8 mouse cellular contexts compared by ENCODE assay signal in genomic region chr2:63184551-63185430, GRCm38 (mm10). TPM values are rescaled to one million over a fixed set of nuclear protein-coding genes. Genes with fewer than 3 reads are reported as not detected.
DNase-seq lines count a peak whose midpoint lies in the region; ATAC-seq and TF ChIP-seq lines count a peak whose summit lies in the region.

No protein-coding gene starts in this region.

- no peak overlapping the region for H3K27ac ChIP-seq in lung, embryonic 15.5 days
- H3K27ac ChIP-seq in layer of hippocampus, adult 2 months: peak overlapping the region; percentile 69
- peak overlapping the region; percentile 89 for H3K27ac ChIP-seq in midbrain, embryonic 14.5 days (replicated peaks; ENCODE audit: low read depth, low read length)

- peak overlapping the region; percentile 60 for H3K4me2 ChIP-seq in lung, embryonic 15.5 days
- peak overlapping the region; percentile 61 for H3K4me2 ChIP-seq in midbrain, embryonic 14.5 days (ENCODE audit: low read length)

- WGBS in lung, embryonic 15.5 days: 2% methylated on average over 14 of the region's 15 CpGs
- 1% methylated on average over 15 of the region's 15 CpGs for WGBS in midbrain, embryonic 14.5 days

- ATAC-seq in lung, embryonic 15.5 days (ENCODE audit: borderline replicate concordance, extremely low read depth, low FRiP score, low TSS enrichment): peak; percentile 35; the same call in 1 of the 2 replicates
- ATAC-seq in frontal cortex, adult (ENCODE audit: low TSS enrichment): peak; percentile 56; the same call in 1 of the 2 replicates
- ATAC-seq in midbrain, embryonic 14.5 days (ENCODE audit: low FRiP score, low TSS enrichment): peak; percentile 90
- ATAC-seq in CD4-positive, CD25-positive, alpha-beta regulatory T cell, adult 4 months: no peak

- H3K9ac ChIP-seq in lung, embryonic 15.5 days: no peak overlapping the region
- peak overlapping the region; percentile 64 for H3K9ac ChIP-seq in midbrain, embryonic 14.5 days (replicated peaks; ENCODE audit: low read length)

- H3K4me3 ChIP-seq in lung, embryonic 15.5 days: peak overlapping the region; percentile 27
- H3K4me3 ChIP-seq in layer of hippocampus, adult 2 months: peak overlapping the region; percentile 77
- H3K4me3 ChIP-seq in midbrain, embryonic 14.5 days (replicated peaks; ENCODE audit: low read depth, low read length): peak overlapping the region; percentile 63

- H3K36me3 ChIP-seq in lung, embryonic 15.5 days: no peaks in the 10 kb centered on the region
- no peaks in the 10 kb centered on the region for H3K36me3 ChIP-seq in midbrain, embryonic 14.5 days (ENCODE audit: control insufficient read depth, insufficient read depth, low read length)

- TF ChIP-seq CTCF in layer of hippocampus, adult 2 months (conservative IDR thresholded peaks at IDR 0.05): no peak

- H3K4me1 ChIP-seq in lung, embryonic 15.5 days: no peaks in the 10 kb centered on the region
- H3K4me1 ChIP-seq in midbrain, embryonic 14.5 days (ENCODE audit: control insufficient read depth, insufficient read depth, low read length): peaks cover 12% of the 10 kb centered on the region; the same call in 1 of the 2 replicates

- H3K9me3 ChIP-seq in lung, embryonic 15.5 days: no peaks in the 10 kb centered on the region
- H3K9me3 ChIP-seq in midbrain, embryonic 14.5 days (ENCODE audit: control insufficient read depth, low read length): no peaks in the 10 kb centered on the region

- H3K27me3 ChIP-seq in lung, embryonic 15.5 days: peaks cover 24% of the 10 kb centered on the region
- H3K27me3 ChIP-seq in midbrain, embryonic 14.5 days (ENCODE audit: control insufficient read depth, insufficient read depth, low read length): 0 out of 2 replicates have a peak, but pooled peaks cover 4% of the 10 kb centered on the region

- DNase-seq in lung, adult 18-20 months: no peak
- peak; percentile 13 to 23 for DNase-seq in layer of hippocampus, adult 2 months (ENCODE audit: low spot score in 2 of 2)
- peak; percentile 78 for DNase-seq in midbrain, embryonic 14.5 days
- no peak for DNase-seq in T-cell, adult 2 months (ENCODE audit: low spot score)
- DNase-seq in spleen, postnatal 10 days (ENCODE audit: low spot score in 2 of 2): no peak

RNA-seq across cellular contexts. Expression of gene Kcnh7, which starts 0.7 kb away (rescaled TPM):
- polyA plus RNA-seq in lung, embryonic 15.5 days (2015; fragmentation: Nextera tagmentation; extraction: Ambion mirVana): 0.15 and 0.25 TPM in 2 replicates
- total RNA-seq in layer of hippocampus, adult 2 months (2021): 10 to 100 TPM; 34.1 to 36.8 TPM
- polyA plus RNA-seq in midbrain, embryonic 14.5 days (2014; fragmentation: Nextera tagmentation; extraction: Ambion mirVana): 9.7 and 12.1 TPM in 2 replicates
- under 1 TPM in 1 of 2 experiments, not detected in 1; 0.16 TPM for polyA plus RNA-seq in CD4-positive, CD25-positive, alpha-beta regulatory T cell, adult 4 months (2017; shearing (Covaris generic))

Comparison
In these comparisons a context has a peak if more than half of its experiments do, and no peak if none do; other contexts are left out.
1. H3K4me3 ChIP-seq: peak in every context shown above with its lines; median percentile 77 in layer of hippocampus, adult 2 months; 63 in midbrain, embryonic 14.5 days; 27 in lung, embryonic 15.5 days.
2. DNase-seq: peak in layer of hippocampus, adult 2 months (2 of 2) and midbrain, embryonic 14.5 days (single experiment); none in lung, adult 18-20 months (0 of 2), T-cell, adult 2 months (single experiment) and spleen, postnatal 10 days (0 of 2).